ENCODE assay signal across 8 mouse cellular contexts in the genomic region with DNA sequence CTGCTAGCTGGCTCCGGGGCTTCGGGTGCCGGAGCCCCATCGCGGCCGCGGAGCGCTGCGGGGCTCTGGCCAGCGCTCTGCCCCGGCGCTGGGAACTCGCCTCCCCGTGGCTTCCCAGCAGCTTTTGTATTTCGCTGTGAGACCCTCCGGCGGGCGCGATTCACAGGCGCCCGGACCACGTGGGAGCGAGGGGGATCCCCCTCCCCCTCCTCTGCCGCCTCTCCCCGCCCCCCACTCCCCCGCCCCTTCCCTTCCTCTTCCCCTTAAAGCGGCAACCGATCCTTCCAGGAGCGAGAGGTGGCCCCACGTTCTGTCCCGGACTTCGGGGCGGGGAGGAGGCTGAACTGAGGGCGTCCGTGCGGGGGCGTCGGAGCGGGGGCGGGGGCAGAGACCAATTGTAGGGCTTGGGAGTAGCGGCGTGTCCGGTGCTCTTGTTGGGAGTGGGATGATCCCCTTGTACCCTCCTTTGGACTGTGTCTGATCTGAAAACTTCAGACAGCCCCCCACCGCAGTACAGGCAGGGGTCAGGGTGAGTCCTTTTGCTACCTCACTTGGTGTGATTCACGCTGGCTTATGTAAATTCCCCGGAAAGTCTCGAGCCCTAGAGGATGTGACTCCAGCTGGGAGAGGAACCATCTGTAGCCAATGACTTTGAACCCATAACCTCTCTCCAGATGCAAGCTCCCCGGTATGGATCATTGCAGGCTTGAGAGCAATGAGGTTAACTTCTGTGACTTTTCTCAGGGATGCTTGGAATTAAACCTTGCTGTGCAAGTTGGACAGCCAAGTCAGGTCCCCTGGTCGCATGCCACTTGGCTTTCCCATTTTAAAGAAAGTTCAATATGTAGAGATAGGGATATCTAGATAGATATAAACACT. TPM values are rescaled to one million over a fixed set of nuclear protein-coding genes. Genes with fewer than 3 reads are reported as not detected.
A peak's percentile ranks its signal among the peaks of the same experiment; 100 is the strongest.
DNase-seq lines count a peak whose midpoint lies in the region; ATAC-seq and TF ChIP-seq lines count a peak whose summit lies in the region.

Gene Fjx1 (minus strand): TSS at position 829 of the 879 bp plus-strand sequence.

- H3K27ac ChIP-seq in thymus, adult 2 months (ENCODE audit: control insufficient read depth, insufficient read depth, low read length) = no peak within 1 kb of the TSS
- peak within 1 kb of the TSS; percentile 92 for H3K27ac ChIP-seq in midbrain, embryonic 12.5 days (replicated peaks)

- peaks cover 21% of the 10 kb centered on the region for H3K27me3 ChIP-seq in thymus, adult 2 months (ENCODE audit: control insufficient read depth, insufficient read depth, low read length)
- peaks cover 8% of the 10 kb centered on the region; the same call in 1 of the 2 replicates for H3K27me3 ChIP-seq in midbrain, embryonic 12.5 days

- H3K9me3 ChIP-seq in midbrain, embryonic 12.5 days = no peaks in the 10 kb centered on the region; the same call in 1 of the 2 replicates

- peak within 1 kb of the TSS; percentile 98 for H3K9ac ChIP-seq in midbrain, embryonic 12.5 days (replicated peaks)

- peak within 1 kb of the TSS; percentile 83 for H3K4me2 ChIP-seq in midbrain, embryonic 12.5 days (replicated peaks)

- H3K4me3 ChIP-seq in thymus, adult 2 months (ENCODE audit: control insufficient read depth, insufficient read depth, low read length) = peak within 1 kb of the TSS; percentile 50
- peak within 1 kb of the TSS; percentile 63 for H3K4me3 ChIP-seq in midbrain, embryonic 12.5 days

- TF ChIP-seq POLR2A in thymus, adult 2 months (IDR thresholded peaks at IDR 0.05; ENCODE audit: control insufficient read depth, extremely low read depth, insufficient read depth, low read length, poor library complexity) = no peak

- H3K36me3 ChIP-seq in thymus, adult 2 months (ENCODE audit: control insufficient read depth, insufficient read depth, low read length) = no peaks in the 10 kb centered on the region
- peaks cover 7% of the 10 kb centered on the region; the same call in 1 of the 2 replicates for H3K36me3 ChIP-seq in midbrain, embryonic 12.5 days

- TF ChIP-seq CTCF in thymus, adult 2 months (IDR thresholded peaks at IDR 0.05; ENCODE audit: borderline replicate concordance, control insufficient read depth, extremely low read depth, insufficient read depth, low read length, poor library complexity) = no peak

- intact Hi-C loops in gastrocnemius, postnatal 14 days (cut with DNase I; ENCODE audit: low total_unique reads) = loop anchor here (2.0 to 10.0 kb wide), 3 partner anchors 363 to 545 kb away; no protein-coding TSS in a partner anchor
- intact Hi-C loops in left cerebral cortex, postnatal 25 days (cut with DNase I) = loop anchor here (2.0 to 10.0 kb wide), 8 partner anchors 195 to 747 kb away; partner anchors contain the start of gene Ldlrad3

- peaks cover 22% of the 10 kb centered on the region for H3K4me1 ChIP-seq in thymus, adult 2 months (replicated peaks; ENCODE audit: control insufficient read depth, insufficient read depth, low read length)
- peaks cover 30% of the 10 kb centered on the region for H3K4me1 ChIP-seq in midbrain, embryonic 12.5 days

- DNase-seq in thymus, adult 2 months = no peak
- no peak for DNase-seq in thymus, postnatal 14 days
- DNase-seq in cerebellum, postnatal 4 days (ENCODE audit: low spot score in 2 of 2) = peak; percentile 42 to 70
- peak; percentile 37 for DNase-seq in gastrocnemius, postnatal 14 days
- DNase-seq in induced T-regulatory cell, adult 2 months (ENCODE audit: low read depth) = peak; percentile 2
- peak; percentile 63 to 64 for DNase-seq in left cerebral cortex, postnatal 25 days (ENCODE audit: low spot score in 2 of 2)
- DNase-seq in testis, postnatal 14 days (ENCODE audit: low spot score) = peak; percentile 66

- peak; percentile 89 for ATAC-seq in midbrain, embryonic 12.5 days (ENCODE audit: low FRiP score, low read depth)

- 2% methylated on average over 46 of the region's 49 CpGs for WGBS in thymus, adult 2 months
- 2% methylated on average over 38 of the region's 49 CpGs for WGBS in midbrain, embryonic 12.5 days

RNA-seq across cellular contexts. Expression of gene Fjx1, which starts in this region (rescaled TPM):
- 2.0 TPM in 2 replicates for polyA plus RNA-seq in thymus, adult 2 months (2012; rRNA removed)
- 1 to 10 TPM; 1.4 to 2.3 TPM for total RNA-seq in gastrocnemius, postnatal 14 days (2021)
- 10 to 100 TPM; 68.4 to 83.1 TPM for total RNA-seq in left cerebral cortex, postnatal 25 days (2021)
- 48.4 and 52.6 TPM in 2 replicates for polyA plus RNA-seq in midbrain, embryonic 12.5 days (2016; fragmentation: Nextera tagmentation; extraction: Ambion mirVana)

Comparison
In these comparisons a context has a peak if more than half of its experiments do, and no peak if none do; other contexts are left out.
1. RNA of gene Fjx1 (total RNA-seq): 68.4 to 83.1 TPM in left cerebral cortex, postnatal 25 days; 1.4 to 2.3 TPM in gastrocnemius, postnatal 14 days; every median in the first group is over 10 times any median in the second.
2. RNA of gene Fjx1 (polyA plus RNA-seq): 48.4 to 52.6 TPM in midbrain, embryonic 12.5 days; 2.0 TPM in thymus, adult 2 months; every median in the first group is over 10 times any median in the second.
3. DNase-seq: peak in cerebellum, postnatal 4 days (2 of 2), gastrocnemius, postnatal 14 days (single experiment), induced T-regulatory cell, adult 2 months (single experiment), left cerebral cortex, postnatal 25 days (2 of 2) and testis, postnatal 14 days (single experiment); none in thymus, adult 2 months (single experiment) and thymus, postnatal 14 days (single experiment).